Mouse (Mus musculus): Measurements from ENCODE around the gene Pygo1. TPM values are rescaled to one million over a fixed set of nuclear protein-coding genes. Genes with fewer than 3 reads are reported as not detected.
A peak's percentile ranks its signal among the peaks of the same experiment; 100 is the strongest.

Pygo1 gene
- total RNA-seq, 2 experiments from 2014 or later, result 3.7 to 4.3 TPM

- no peak for DNase-seq
Measured at GRCm38 (mm10) chr9:72935309-72935708, 9.9 kb downstream of the Pygo1 start.

- DNase-seq, result no peak
Measured at GRCm38 (mm10) chr9:72936301-72936700, 10.9 kb downstream of the Pygo1 start.

GRCm38 (mm10) chr9:72943424-72943823, 18.0 kb downstream of the Pygo1 start:
- DNase-seq, result no peak

- DNase-seq, result no peak
Measured at GRCm38 (mm10) chr9:72944286-72944685, 18.8 kb downstream of the Pygo1 start.

- no peak for DNase-seq
Measured at GRCm38 (mm10) chr9:72947010-72947409, 21.6 kb downstream of the Pygo1 start.

- DNase-seq, result no peak
Measured at GRCm38 (mm10) chr9:72949572-72949971, 24.1 kb downstream of the Pygo1 start.

- DNase-seq, result peak; percentile 24 to 50
Measured at GRCm38 (mm10) chr9:72954746-72955145, 29.3 kb downstream of the Pygo1 start.

GRCm38 (mm10) chr9:72955546-72955945, 30.1 kb downstream of the Pygo1 start:
- DNase-seq, result peak; percentile 51 to 61

- DNase-seq, result peak; percentile 81 to 89
Measured at GRCm38 (mm10) chr9:72958521-72959450, 33.3 kb downstream of the Pygo1 start, which contains the start of the genes Dyx1c1 and Gm44503. TSS of gene Dyx1c1 (plus strand) at chr9:72958785. TSS of gene Gm44503 (plus strand) at chr9:72958852.

GRCm38 (mm10) chr9:72961346-72961745, 35.9 kb downstream of the Pygo1 start:
- no peak for DNase-seq

GRCm38 (mm10) chr9:72961959-72962358, 36.5 kb downstream of the Pygo1 start:
- no peak for DNase-seq

- DNase-seq, result peak; percentile 42 to 55
Measured at GRCm38 (mm10) chr9:72968349-72969061, 43.1 kb downstream of the Pygo1 start.

- no peak for DNase-seq
Measured at GRCm38 (mm10) chr9:72969874-72970273, 44.4 kb downstream of the Pygo1 start.

- no peak for DNase-seq
Measured at GRCm38 (mm10) chr9:72972435-72972834, 47.0 kb downstream of the Pygo1 start.

GRCm38 (mm10) chr9:72972984-72973383, 47.5 kb downstream of the Pygo1 start:
- DNase-seq, result no peak

- DNase-seq, result no peak
Measured at GRCm38 (mm10) chr9:72974734-72975133, 49.3 kb downstream of the Pygo1 start.

- DNase-seq, result no peak
Measured at GRCm38 (mm10) chr9:72975242-72975641, 49.8 kb downstream of the Pygo1 start.

GRCm38 (mm10) chr9:72983066-72983465, 57.6 kb downstream of the Pygo1 start:
- DNase-seq, result no peak

- peak; percentile 97 to 98 for DNase-seq
Measured at GRCm38 (mm10) chr9:72985250-72986220, 60.1 kb downstream of the Pygo1 start, which contains the start of the genes Ccpg1os and Ccpg1. TSS of gene Ccpg1os (minus strand) at chr9:72985382. TSS of gene Ccpg1 (plus strand) at chr9:72985429.

- no peak for DNase-seq
Measured at GRCm38 (mm10) chr9:72987703-72988102, 62.3 kb downstream of the Pygo1 start.

- no peak for DNase-seq
Measured at GRCm38 (mm10) chr9:72988706-72989105, 63.3 kb downstream of the Pygo1 start.

- DNase-seq, result no peak
Measured at GRCm38 (mm10) chr9:72991420-72991819, 66.0 kb downstream of the Pygo1 start.
